Mouse (Mus musculus) 416B (cell line): Measurements from ENCODE around the gene Btf3.

Experiments used
- DNase-seq: peaks from one replicate; pipeline ENCODE4 v3.0.0; 2011; ENCODE audit warnings: low read depth

Gene Btf3

GRCm38 (mm10) chr13:98275646-98276045 is 41.2 kb downstream of the Btf3 start:
- peak; percentile 97 for DNase-seq

- no peak for DNase-seq
Measured at GRCm38 (mm10) chr13:98274023-98274422, 42.8 kb downstream of the Btf3 start.

GRCm38 (mm10) chr13:98264111-98264510 is 52.7 kb downstream of the Btf3 start:
- peak; percentile 36 for DNase-seq

GRCm38 (mm10) chr13:98263458-98263987 is 53.3 kb downstream of the Btf3 start:
- peak; percentile 73 for DNase-seq

- DNase-seq, result peak; percentile 98
Measured at GRCm38 (mm10) chr13:98262636-98263457, 54.0 kb downstream of the Btf3 start, which contains the start of the genes Utp15 and Ankra2. Gene Utp15, minus strand, starts transcription at chr13:98263041. Gene Ankra2, plus strand, starts transcription at chr13:98263074.
